Mouse (Mus musculus): ENCODE measurements around the gene Rnf166. TPM values are rescaled to one million over a fixed set of nuclear protein-coding genes. Genes with fewer than 3 reads are reported as not detected.
A peak's percentile ranks its signal among the peaks of the same experiment; 100 is the strongest.

Rnf166 gene
- total RNA-seq, 2 experiments from 2014 or later, result 35.0 to 37.7 TPM

GRCm38 (mm10) chr8:122469965-122470364 lies 5.9 kb downstream of the Rnf166 start:
- DNase-seq (ENCODE audit: low spot score), result no peak

- DNase-seq (ENCODE audit: low spot score), result no peak
These were observed 6.5 kb downstream of the Rnf166 start for GRCm38 (mm10) chr8:122469407-122469806.

DNA sequence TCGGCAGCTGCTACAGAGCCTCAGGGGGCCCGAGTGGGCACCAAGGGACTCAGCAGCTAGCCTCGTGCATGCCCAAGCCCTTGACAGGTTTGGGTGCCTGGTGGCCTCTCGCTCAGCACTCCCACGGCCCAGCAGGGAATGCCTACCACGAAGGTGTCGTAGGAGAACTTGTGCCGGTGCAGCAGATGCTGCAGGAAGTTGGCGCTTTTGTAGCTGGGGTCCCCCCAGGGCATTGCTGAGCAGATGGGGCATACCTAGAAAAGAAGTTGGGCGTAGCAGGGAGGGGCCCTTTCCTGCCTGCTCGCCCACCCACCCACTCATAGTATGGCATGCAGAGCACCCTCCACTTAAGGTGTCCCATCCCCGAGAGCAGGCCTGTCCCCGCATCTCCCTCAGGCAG lies 8.0 kb downstream of the Rnf166 start:
- no peak for DNase-seq (ENCODE audit: low spot score)

DNA sequence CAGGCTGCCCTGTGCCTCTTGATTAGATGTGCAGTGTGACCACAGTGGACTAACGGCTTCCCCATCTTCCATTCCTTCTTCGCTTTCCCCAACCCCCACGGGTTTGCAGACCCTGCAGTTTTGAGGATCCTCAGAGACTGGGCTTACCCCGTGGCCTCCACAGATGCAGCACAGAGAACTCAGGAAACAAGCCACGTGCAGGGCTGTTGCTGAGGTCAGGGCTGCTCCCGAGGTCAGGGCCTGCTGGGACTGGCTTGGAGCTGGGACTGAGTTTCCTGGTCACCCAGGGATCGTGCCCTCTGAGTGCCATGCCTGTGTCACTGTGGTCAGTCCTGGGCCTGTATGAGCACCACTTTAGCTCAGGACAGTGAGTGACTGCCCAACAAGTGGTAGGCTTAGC lies 10.9 kb downstream of the Rnf166 start:
- no peak for DNase-seq (ENCODE audit: low spot score)

- no peak for DNase-seq (ENCODE audit: low spot score)
These were observed 11.9 kb downstream of the Rnf166 start for GRCm38 (mm10) chr8:122463651-122464640.

GRCm38 (mm10) chr8:122462510-122462909 lies 13.4 kb downstream of the Rnf166 start:
- no peak for DNase-seq (ENCODE audit: low spot score)

DNA sequence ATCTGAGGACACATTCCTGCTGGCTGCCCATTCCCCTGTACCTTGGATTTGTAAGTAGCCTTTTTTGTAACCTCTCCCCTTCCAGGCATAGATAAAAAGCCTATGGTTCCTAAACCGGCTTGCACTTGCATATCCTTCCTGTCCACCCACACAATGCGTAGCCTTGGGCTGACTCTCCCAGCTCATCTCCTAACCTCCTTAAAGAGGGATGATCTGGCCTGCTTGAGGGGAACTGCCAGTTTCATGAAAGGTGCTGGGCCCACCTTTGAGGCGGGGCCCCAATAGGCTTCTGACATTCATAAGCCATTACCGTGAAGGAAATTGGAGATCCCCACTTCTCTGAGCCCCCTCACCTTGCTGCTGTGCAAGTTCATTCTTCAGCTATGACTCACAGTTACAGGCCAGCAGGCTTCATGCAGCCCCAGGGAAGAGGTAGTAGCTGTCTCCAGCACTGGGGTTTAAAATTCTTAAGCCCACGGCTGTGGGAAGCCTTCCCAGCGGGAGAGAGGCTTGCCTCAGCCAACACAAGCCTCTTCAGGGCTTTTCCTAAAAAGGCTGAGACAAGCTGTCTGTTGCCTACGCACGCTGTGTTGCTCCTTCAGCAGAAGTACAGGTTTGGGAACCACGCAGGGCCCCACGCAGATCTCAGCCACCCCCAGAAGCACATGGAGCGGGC lies 14.3 kb downstream of the Rnf166 start:
- DNase-seq (ENCODE audit: low spot score), result no peak

- DNase-seq (ENCODE audit: low spot score), result peak; percentile 74
These were observed 15.1 kb downstream of the Rnf166 start, which contains the start of gene Snai3 for GRCm38 (mm10) chr8:122460524-122461472. Gene Snai3, minus strand, starts transcription at chr8:122460733.

GRCm38 (mm10) chr8:122459990-122460389 lies 15.9 kb downstream of the Rnf166 start:
- no peak for DNase-seq (ENCODE audit: low spot score)

GRCm38 (mm10) chr8:122459218-122459900 lies 16.5 kb downstream of the Rnf166 start:
- DNase-seq (ENCODE audit: low spot score), result no peak

GRCm38 (mm10) chr8:122457171-122457570 lies 18.7 kb downstream of the Rnf166 start:
- DNase-seq (ENCODE audit: low spot score), result no peak

DNA sequence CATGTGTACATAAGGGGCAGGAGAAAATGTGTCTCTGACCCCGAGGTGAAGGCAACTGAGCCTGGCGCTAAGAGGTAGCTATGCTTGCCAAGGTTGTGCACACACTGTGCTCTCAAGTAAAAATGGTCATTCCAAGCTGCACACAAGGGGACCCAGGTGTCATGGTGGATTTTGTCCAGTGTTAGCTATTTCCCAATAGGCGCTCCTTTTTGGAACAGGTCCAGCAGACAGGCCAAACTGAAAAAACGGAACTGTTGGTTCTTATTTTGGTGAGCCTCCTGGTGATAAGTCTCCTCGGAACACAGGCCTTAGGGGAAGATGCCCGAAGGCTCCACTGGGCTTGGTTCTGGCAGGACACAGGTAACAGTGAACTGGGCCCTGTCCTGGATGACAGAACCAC lies 21.5 kb downstream of the Rnf166 start:
- DNase-seq (ENCODE audit: low spot score), result no peak

- DNase-seq (ENCODE audit: low spot score), result peak; percentile 64
These were observed 23.7 kb downstream of the Rnf166 start for GRCm38 (mm10) chr8:122452154-122452553.

- DNase-seq (ENCODE audit: low spot score), result peak; percentile 82
These were observed 24.6 kb downstream of the Rnf166 start for GRCm38 (mm10) chr8:122451161-122451703.

DNA sequence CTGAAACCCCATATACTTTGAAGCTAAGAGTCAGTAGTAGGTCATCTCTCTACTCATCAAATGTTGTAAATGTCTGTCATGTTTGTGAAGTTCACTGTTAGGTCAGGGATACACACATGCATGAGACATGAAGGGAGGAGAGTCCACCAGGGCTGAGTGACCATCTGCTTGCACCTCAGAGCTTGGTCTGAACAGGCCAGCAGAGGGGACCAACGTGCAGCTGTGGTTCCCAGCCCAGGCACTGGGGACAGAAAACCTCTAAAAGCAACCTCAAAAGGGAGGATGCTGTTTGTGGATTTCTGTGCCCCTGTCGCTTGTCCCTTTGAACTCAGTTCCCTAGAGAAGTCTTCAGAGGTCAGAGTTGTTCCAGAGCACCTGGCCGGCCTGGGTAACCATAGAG lies 30.7 kb downstream of the Rnf166 start:
- no peak for DNase-seq (ENCODE audit: low spot score)

GRCm38 (mm10) chr8:122444058-122444748 lies 31.7 kb downstream of the Rnf166 start:
- peak; percentile 88 for DNase-seq (ENCODE audit: low spot score)

DNA sequence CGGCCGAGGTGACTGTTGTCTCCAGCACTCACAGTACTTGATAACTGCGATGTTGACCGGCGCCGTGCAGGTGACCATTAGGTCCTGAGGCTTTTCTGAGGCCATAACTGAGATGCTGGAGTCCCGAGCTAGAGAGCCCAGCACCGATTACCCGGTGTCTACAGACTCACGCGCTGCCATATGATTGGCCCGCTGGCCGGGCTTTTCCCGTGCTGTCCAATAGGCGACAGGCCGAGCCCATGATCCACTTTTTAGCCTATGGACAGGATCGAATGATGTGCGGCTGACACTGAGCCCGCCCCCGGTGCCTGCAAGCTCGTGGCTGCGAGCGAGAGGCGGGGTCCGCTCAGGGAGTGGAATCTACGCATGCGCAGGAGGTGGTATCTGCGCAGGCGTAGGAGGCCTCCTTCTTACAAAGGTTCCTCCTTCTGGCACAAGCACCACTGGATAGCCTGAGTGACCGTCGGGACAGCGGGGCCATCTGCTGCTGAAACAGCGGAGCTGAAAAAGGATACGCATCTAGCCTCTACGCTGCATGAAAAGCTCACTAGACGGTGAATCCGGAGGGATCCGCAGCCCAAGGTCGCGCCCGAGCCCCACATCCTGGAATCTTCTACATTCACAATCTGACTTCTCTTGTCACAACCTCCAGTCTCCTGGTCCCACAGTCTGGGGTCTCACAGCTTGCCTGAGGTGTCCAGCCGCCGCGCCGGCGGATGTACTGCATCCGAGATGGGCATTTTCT lies 32.4 kb downstream of the Rnf166 start, which contains the start of gene Mvd:
Gene Mvd, minus strand, starts transcription at position 161 of the 745 bp plus-strand sequence.
- DNase-seq (ENCODE audit: low spot score), result peak; percentile 99

DNA sequence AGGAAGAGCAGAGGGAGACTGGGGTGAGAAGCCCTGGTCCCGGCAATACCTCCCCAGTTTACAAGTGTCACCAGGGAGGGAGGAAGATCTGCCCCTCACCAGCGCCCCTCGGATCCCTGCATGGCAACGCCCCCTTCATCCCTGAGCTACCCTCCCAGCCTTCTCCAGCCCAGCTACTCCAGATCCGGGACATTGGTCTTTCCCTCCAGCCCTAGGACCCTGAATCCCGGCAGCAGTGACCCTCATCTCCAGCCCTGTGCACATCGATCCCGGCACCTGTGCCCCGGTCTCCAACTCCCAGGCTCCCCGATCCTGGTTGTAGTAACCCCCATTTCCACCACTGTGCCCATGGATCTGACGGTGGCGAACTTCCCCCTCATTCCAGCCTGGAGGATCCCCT lies 33.1 kb downstream of the Rnf166 start:
- DNase-seq (ENCODE audit: low spot score), result no peak

- no peak for DNase-seq (ENCODE audit: low spot score)
These were observed 33.5 kb downstream of the Rnf166 start for GRCm38 (mm10) chr8:122442356-122442755.
